Mouse (Mus musculus): ENCODE data around the gene Zfp958. TPM values are rescaled to one million over a fixed set of nuclear protein-coding genes. Genes with fewer than 3 reads are reported as not detected.

Zfp958 gene
- polyA plus RNA-seq, 1 experiment, result 0.33 TPM

- no peak for TF ChIP-seq GATA1 (IDR thresholded peaks at IDR 0.05; ENCODE audit: low read length)
These were observed 66.1 kb downstream of the Zfp958 start for GRCm38 (mm10) chr8:4678908-4679545.

- TF ChIP-seq GATA1 (IDR thresholded peaks at IDR 0.05; ENCODE audit: low read length), result no peak
These were observed 66.8 kb downstream of the Zfp958 start for GRCm38 (mm10) chr8:4679796-4680195.

Other genes starting within 250 kb of the Zfp958 start
- gene Cers4, start 120.1 kb upstream of the Zfp958 start, polyA plus RNA-seq (2012), result not detected in 2 replicates
- 1.4 and 1.9 TPM in 2 replicates for gene Shcbp1, start 166.4 kb downstream of the Zfp958 start, polyA plus RNA-seq (2012)